Mouse (Mus musculus): ENCODE data around the gene Plac9a.
"Not testable (repeated sequence)": the region's sequence is repeated elsewhere in the genome, so short reads cannot be mapped to it uniquely, and the experiment has no call there.

DNA sequence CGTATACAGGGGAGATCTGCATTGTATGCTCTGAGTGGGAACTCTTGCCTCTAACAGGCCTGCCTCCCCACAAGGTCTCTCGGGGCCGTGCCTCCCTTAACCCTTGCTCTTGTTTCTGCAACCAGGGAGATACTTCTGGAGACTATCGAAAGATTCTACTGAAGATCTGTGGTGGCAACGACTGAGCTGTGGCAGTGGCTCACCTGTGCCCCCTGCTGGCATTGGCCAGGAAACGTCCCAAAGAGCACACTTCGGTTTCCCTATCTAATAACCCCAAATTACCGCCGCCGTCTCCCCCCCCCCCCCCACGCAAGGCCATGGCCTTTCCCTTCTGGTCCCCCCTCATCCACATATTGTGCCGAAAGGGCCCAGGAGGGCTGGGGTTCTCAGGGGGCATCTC, 17.0 kb downstream of the Plac9a start:
- TF ChIP-seq CTCF (IDR thresholded peaks at IDR 0.05; ENCODE audit: borderline replicate concordance, insufficient read depth, low read length); POLR2A (IDR thresholded peaks at IDR 0.05; ENCODE audit: low read depth, low read length): not testable (repeated sequence)

Measured in embryonic fibroblast, embryonic 13.5 days (primary cell).